Mouse (Mus musculus) embryonic fibroblast, embryonic 13.5 days (primary cell): ENCODE measurements around the gene Pknox1.

Experiments
- CTCF ChIP-seq: IDR thresholded peaks from 2 replicates; pipeline ENCODE4 v1.5.1; 2011; ENCODE audit warnings: mild to moderate bottlenecking, control low read depth, low read length, moderate library complexity, borderline replicate concordance; ENCODE audit not compliant: insufficient read depth
- POLR2A ChIP-seq: IDR thresholded peaks from 2 replicates; pipeline ENCODE4 v1.6.1; 2011; ENCODE audit warnings: low read depth, mild to moderate bottlenecking, control low read depth, low read length, moderate library complexity

DNA sequence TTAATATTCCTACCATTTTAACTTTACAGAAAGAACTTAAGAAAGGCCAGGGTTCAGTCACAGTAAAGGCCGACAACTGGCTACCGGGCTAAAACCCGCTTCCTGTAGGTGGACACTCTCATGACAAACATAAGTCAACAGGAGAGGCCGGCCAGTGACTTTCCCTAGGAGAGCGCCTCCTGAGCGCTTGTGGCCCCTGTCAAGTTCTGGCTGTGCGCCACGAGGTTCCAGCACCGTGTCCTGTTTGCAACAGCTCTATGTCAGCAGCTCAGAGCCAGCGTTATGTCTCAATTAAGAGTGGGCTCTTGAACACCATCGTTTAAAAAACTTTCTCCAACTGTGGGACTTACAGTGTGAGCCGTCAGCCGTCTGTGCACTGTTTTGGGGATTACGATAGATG lies 87.6 kb downstream of the Pknox1 start:
- no peak for TF ChIP-seq POLR2A
- TF ChIP-seq CTCF: no peak
